Mouse (Mus musculus): ENCODE data around the gene Ppp1r9a.

GRCm38 (mm10) chr6:5199376-5199905 lies 296.7 kb downstream of the Ppp1r9a start:
- no peak for TF ChIP-seq CTCF (IDR thresholded peaks at IDR 0.05 in 2 of 3, conservative IDR thresholded peaks at IDR 0.05 in 1 of 3; ENCODE audit: control insufficient read depth in 1 of 3, insufficient read depth in 1 of 3, low read depth in 2 of 3, low read length in 3 of 3, poor library complexity in 1 of 3, severe bottlenecking in 1 of 3)
- no peak for TF ChIP-seq TAL1 (IDR thresholded peaks at IDR 0.05; ENCODE audit: low read length)
- TF ChIP-seq POLR2A (IDR thresholded peaks at IDR 0.05; ENCODE audit: control insufficient read depth in 1 of 2, insufficient read depth in 1 of 2, low read depth in 1 of 2, low read length in 2 of 2, poor library complexity in 1 of 2), result no peak
- no peak for TF ChIP-seq NELFE (IDR thresholded peaks at IDR 0.05; ENCODE audit: low read depth, low read length)
